8 mouse cellular contexts compared by ENCODE assay signal in genomic region chr17:55711984-55712811, GRCm38 (mm10). TPM values are rescaled to one million over a fixed set of nuclear protein-coding genes. Genes with fewer than 3 reads are reported as not detected.
A peak's percentile ranks its signal among the peaks of the same experiment; 100 is the strongest.
DNase-seq lines count a peak whose midpoint lies in the region; ATAC-seq and TF ChIP-seq lines count a peak whose summit lies in the region.

Gene Pot1b, minus strand, starts transcription at chr17:55712628.

- peak; percentile 99 for DNase-seq in brain, embryonic 14.5 days (ENCODE audit: low read depth)
- peak; percentile 92 for DNase-seq in liver, adult 2 months (ENCODE audit: extremely low read depth, low read depth, low spot score)
- DNase-seq in splenic B cell, adult 2 months (ENCODE audit: low read depth, low spot score): peak; percentile 94

- H3K36me3 ChIP-seq in C2C12 (ENCODE audit: control insufficient read depth, insufficient read depth) (peaks cover 10% of the 10 kb centered on the region), myocyte (ENCODE audit: control insufficient read depth, insufficient read depth) (no peaks in the 10 kb centered on the region)
- H3K36me3 ChIP-seq in erythroblast, embryonic 14.5 days (ENCODE audit: control insufficient read depth): peaks cover 22% of the 10 kb centered on the region
- H3K36me3 ChIP-seq in heart, embryonic 11.5 days (ENCODE audit: control insufficient read depth, insufficient read depth, low read length): no peaks in the 10 kb centered on the region
- 0 out of 2 replicates have a peak, but pooled peaks cover under 1% of the 10 kb centered on the region for H3K36me3 ChIP-seq in kidney, embryonic 16.5 days (ENCODE audit: insufficient read depth, low read length)
- no peaks in the 10 kb centered on the region; the same call in none of the 2 replicates for H3K36me3 ChIP-seq in liver, adult 2 months (ENCODE audit: control insufficient read depth, insufficient read depth, low read length)
- H3K36me3 ChIP-seq in splenic B cell, adult 2 months (ENCODE audit: control insufficient read depth, insufficient read depth, low read length, poor library complexity, severe bottlenecking): 0 out of 2 replicates have a peak, but pooled peaks cover 2% of the 10 kb centered on the region

- H3K9ac ChIP-seq in heart, embryonic 11.5 days (ENCODE audit: low read depth, low read length): peak within 1 kb of the TSS; percentile 77
- peak within 1 kb of the TSS; percentile 80 for H3K9ac ChIP-seq in kidney, embryonic 16.5 days (replicated peaks; ENCODE audit: low read length)
- peak within 1 kb of the TSS; percentile 56 for H3K9ac ChIP-seq in liver, adult 2 months (ENCODE audit: low read depth, low read length)

- H3K4me3 ChIP-seq in C2C12 (ENCODE audit: insufficient read depth, poor library complexity, severe bottlenecking) (peak within 1 kb of the TSS; percentile 93), myocyte (peak within 1 kb of the TSS; percentile 75)
- H3K4me3 ChIP-seq in erythroblast, embryonic 14.5 days (replicated peaks): peak within 1 kb of the TSS; percentile 97
- H3K4me3 ChIP-seq in heart, embryonic 11.5 days (ENCODE audit: low read depth, low read length): peak within 1 kb of the TSS; percentile 75
- peak within 1 kb of the TSS; percentile 89 for H3K4me3 ChIP-seq in kidney, embryonic 16.5 days (ENCODE audit: low read length)
- H3K4me3 ChIP-seq in liver, adult 2 months (ENCODE audit: insufficient read depth, low read depth, low read length): peak within 1 kb of the TSS; percentile 53

- H3K4me1 ChIP-seq in erythroblast, embryonic 14.5 days (ENCODE audit: control insufficient read depth): peaks cover 18% of the 10 kb centered on the region
- H3K4me1 ChIP-seq in heart, embryonic 11.5 days (ENCODE audit: control insufficient read depth, insufficient read depth, low read length): no peaks in the 10 kb centered on the region
- no peaks in the 10 kb centered on the region for H3K4me1 ChIP-seq in kidney, embryonic 16.5 days (ENCODE audit: insufficient read depth, low read length)
- H3K4me1 ChIP-seq in liver, adult 2 months (ENCODE audit: control insufficient read depth, insufficient read depth, low read length): no peaks in the 10 kb centered on the region

- H3ac ChIP-seq in C2C12 (ENCODE audit: control insufficient read depth, insufficient read length, low read depth): peak within 1 kb of the TSS; percentile 58
- H3ac ChIP-seq in myocyte (ENCODE audit: control insufficient read depth, insufficient read length): peak within 1 kb of the TSS; percentile 35

- H3K9me3 ChIP-seq in erythroblast, embryonic 14.5 days (ENCODE audit: control insufficient read depth, low read length): no peaks in the 10 kb centered on the region
- H3K9me3 ChIP-seq in heart, embryonic 11.5 days (replicated peaks; ENCODE audit: control insufficient read depth, low read length): no peaks in the 10 kb centered on the region
- no peaks in the 10 kb centered on the region for H3K9me3 ChIP-seq in kidney, embryonic 16.5 days (ENCODE audit: low read length)

- peak; percentile 35; the same call in 1 of the 2 replicates for TF ChIP-seq POLR2A in brain, embryonic 14.5 days (IDR thresholded peaks at IDR 0.05; ENCODE audit: borderline replicate concordance, extremely low read depth, insufficient read depth, insufficient read length, poor library complexity, severe bottlenecking)
- TF ChIP-seq POLR2A in liver, adult 2 months (IDR thresholded peaks at IDR 0.05; ENCODE audit: extremely low read depth, insufficient read depth, low read length): no peak
- peak; percentile 59 for TF ChIP-seq POLR2A in myocyte (IDR thresholded peaks at IDR 0.05; ENCODE audit: insufficient read length, low read depth)

- H3K79me3 ChIP-seq in C2C12 (ENCODE audit: low read depth): no peaks in the 10 kb centered on the region

- no peak for TF ChIP-seq CTCF in C2C12 (IDR thresholded peaks at IDR 0.05; ENCODE audit: control insufficient read depth, insufficient read depth, insufficient read length)
- peak; percentile 6; the same call in 1 of the 2 replicates for TF ChIP-seq CTCF in brain, embryonic 14.5 days (IDR thresholded peaks at IDR 0.05; ENCODE audit: borderline replicate concordance, extremely low read depth, insufficient read depth, insufficient read length)
- 0 out of 2 replicates have a peak, but pooled peaks have one; percentile 10 for TF ChIP-seq CTCF in liver, adult 2 months (IDR thresholded peaks at IDR 0.05; ENCODE audit: low read depth, low read length)

- 0 out of 2 replicates have a peak within 1 kb of the TSS, but pooled peaks have one; percentile 54 for H3K27ac ChIP-seq in heart, embryonic 11.5 days (ENCODE audit: low read depth, low read length)
- H3K27ac ChIP-seq in kidney, embryonic 16.5 days (ENCODE audit: low read length): peak within 1 kb of the TSS; percentile 56; the same call in 1 of the 2 replicates
- H3K27ac ChIP-seq in liver, adult 2 months (replicated peaks; ENCODE audit: insufficient read depth, low read depth, low read length): peak within 1 kb of the TSS; percentile 9; the same call in 1 of the 2 replicates

- H3K4me2 ChIP-seq in heart, embryonic 11.5 days: peak within 1 kb of the TSS; percentile 81
- peak within 1 kb of the TSS; percentile 84 for H3K4me2 ChIP-seq in kidney, embryonic 16.5 days (replicated peaks; ENCODE audit: low read depth, low read length)
- H3K4me2 ChIP-seq in myocyte (ENCODE audit: low read depth): peak within 1 kb of the TSS; percentile 86

- H3K27me3 ChIP-seq in C2C12 (ENCODE audit: control insufficient read depth, insufficient read depth, insufficient read length): no peaks in the 10 kb centered on the region
- H3K27me3 ChIP-seq in erythroblast, embryonic 14.5 days (ENCODE audit: control insufficient read depth): no peaks in the 10 kb centered on the region
- H3K27me3 ChIP-seq in heart, embryonic 11.5 days (ENCODE audit: control insufficient read depth, insufficient read depth, low read length): no peaks in the 10 kb centered on the region
- H3K27me3 ChIP-seq in kidney, embryonic 16.5 days (ENCODE audit: insufficient read depth, low read length): no peaks in the 10 kb centered on the region
- no peaks in the 10 kb centered on the region for H3K27me3 ChIP-seq in liver, adult 2 months (ENCODE audit: control insufficient read depth, insufficient read depth, low read length)
- no peaks in the 10 kb centered on the region for H3K27me3 ChIP-seq in myocyte (ENCODE audit: control insufficient read depth, insufficient read depth, insufficient read length)
- no peaks in the 10 kb centered on the region for H3K27me3 ChIP-seq in splenic B cell, adult 2 months (ENCODE audit: control insufficient read depth, insufficient read depth, low read length, poor library complexity, severe bottlenecking)

- H3K79me2 ChIP-seq in C2C12 (ENCODE audit: control insufficient read depth, insufficient read depth): peaks cover 5% of the 10 kb centered on the region
- no peaks in the 10 kb centered on the region; the same call in 1 of the 2 replicates for H3K79me2 ChIP-seq in liver, adult 2 months (ENCODE audit: control insufficient read depth, insufficient read depth, low read length)
- H3K79me2 ChIP-seq in myocyte (ENCODE audit: control insufficient read depth, insufficient read depth): peaks cover 7% of the 10 kb centered on the region

- under 1% methylated on average over 36 of the region's 37 CpGs for WGBS in heart, embryonic 11.5 days (ENCODE audit: insufficient replicate concordance)
- under 1% methylated on average over 37 of the region's 37 CpGs for WGBS in kidney, embryonic 16.5 days
- under 1% methylated on average over 37 of the region's 37 CpGs for WGBS in liver, adult 2 months

- peak; percentile 98 for ATAC-seq in heart, embryonic 11.5 days (replicated peaks; ENCODE audit: insufficient number of reproducible peaks, low FRiP score, low TSS enrichment)
- peak; percentile 100 for ATAC-seq in kidney, embryonic 16.5 days (ENCODE audit: low FRiP score, low TSS enrichment)

TF ChIP-seq in C2C12, 6 proteins besides CTCF, POLR2A, EP300 and RAD21:
- TF ChIP-seq MYOD1 (IDR thresholded peaks at IDR 0.05; ENCODE audit: control insufficient read depth, insufficient read length, low read depth) (no peak), CEBPB (IDR thresholded peaks at IDR 0.05; ENCODE audit: low read depth) (no peak), FOSL1 (IDR thresholded peaks at IDR 0.05; ENCODE audit: insufficient read depth, low read length, poor library complexity, severe bottlenecking) (no peak), MYOG (IDR thresholded peaks at IDR 0.05; ENCODE audit: control insufficient read depth, extremely low read depth, insufficient read length) (no peak), MAX (IDR thresholded peaks at IDR 0.05) (no peak), USF1 (IDR thresholded peaks at IDR 0.05; ENCODE audit: low read depth) (no peak)

TF ChIP-seq in myocyte, 11 proteins besides CTCF, POLR2A, EP300 and RAD21:
- TF ChIP-seq E2F4 (IDR thresholded peaks at IDR 0.05; ENCODE audit: insufficient read depth) (peak; percentile 48), SRF (IDR thresholded peaks at IDR 0.05; ENCODE audit: control insufficient read depth, insufficient read length, low read depth) (no peak), POLR2AphosphoS2 (IDR thresholded peaks at IDR 0.05; ENCODE audit: insufficient read length, low read depth) (no peak)

RNA-seq across cellular contexts. Expression of gene Pot1b, which starts in this region (rescaled TPM):
- polyA plus RNA-seq in C2C12 (2012; fragmentation: generic; extraction: Trizol): 1.8 TPM
- polyA plus RNA-seq in brain, embryonic 14.5 days (2012; rRNA removed): 15.4 and 18.0 TPM in 2 replicates
- polyA plus RNA-seq in erythroblast, embryonic 14.5 days (2012): 0.05 and 0.10 TPM in 2 replicates
- 4.4 and 6.2 TPM in 2 replicates for polyA plus RNA-seq in heart, embryonic 11.5 days (2014; fragmentation: Nextera tagmentation; extraction: Ambion mirVana)
- 7.7 and 10.5 TPM in 2 replicates for polyA plus RNA-seq in kidney, embryonic 16.5 days (2015; fragmentation: Nextera tagmentation; extraction: Ambion mirVana)
- total RNA-seq in liver, adult 2 months (2014; rRNA removed): 5.3 and 7.3 TPM in 2 replicates
- polyA plus RNA-seq in liver, adult 2 months (2012; rRNA removed): 0.55 and 0.62 TPM in 2 replicates
- polyA plus RNA-seq in myocyte (2012; fragmentation: generic; extraction: Trizol): 0.96 TPM

Comparison
In these comparisons a context has a peak if more than half of its experiments do, and no peak if none do; other contexts are left out.
1. Peak in every context shown above with its lines: DNase-seq, ATAC-seq, H3K4me3 ChIP-seq and H3K27ac ChIP-seq.